Mouse (Mus musculus): Measurements from ENCODE around the gene Dirc2. TPM values are rescaled to one million over a fixed set of nuclear protein-coding genes. Genes with fewer than 3 reads are reported as not detected.

The Dirc2 gene
- polyA plus RNA-seq, 2 experiments, result 4.9 to 5.9 TPM

GRCm38 (mm10) chr16:35763590-35764296, 5.4 kb downstream of the Dirc2 start:
- Histone ChIP-seq H3K4me3 (ENCODE audit: insufficient read depth in 1 of 2, low read depth in 2 of 2, low read length in 2 of 2) (peak overlapping the region; percentile 24 to 35; a peak in 3 of 4 replicates), H3K4me1 (replicated peaks; ENCODE audit: control insufficient read depth in 2 of 2, insufficient read depth in 2 of 2, low read length in 1 of 2) (peaks cover 23 to 40% of the 10 kb centered on the region in 2 experiments), H3K27ac (peak overlapping the region; percentile 89), H3K4me2 (ENCODE audit: low read depth) (peak overlapping the region; percentile 70), H3K9me3 (ENCODE audit: control insufficient read depth, low read length) (no peaks in the 10 kb centered on the region), H3K27me3 (ENCODE audit: control insufficient read depth, insufficient read depth, low read length) (no peaks in the 10 kb centered on the region), H3K9ac (replicated peaks) (peak overlapping the region; percentile 14), H3K36me3 (replicated peaks; ENCODE audit: control insufficient read depth, insufficient read depth, low read depth) (no peaks in the 10 kb centered on the region)
- 10% methylated on average over 11 of the region's 11 CpGs for WGBS (ENCODE audit: insufficient replicate concordance)
- ATAC-seq (ENCODE audit: insufficient read depth) (peak; percentile 89), DNase-seq (ENCODE audit: low read depth in 3 of 3, low spot score in 3 of 3) (peak; percentile 81 to 87 (median 85))
- peak; percentile 88 for TF ChIP-seq EP300 (IDR thresholded peaks at IDR 0.05; ENCODE audit: low read depth)
- no peak for TF ChIP-seq CTCF (IDR thresholded peaks at IDR 0.05; ENCODE audit: low read depth)

GRCm38 (mm10) chr16:35759401-35759800, 9.8 kb downstream of the Dirc2 start:
- H3K9ac ChIP-seq (replicated peaks), result no peak overlapping the region
- ATAC-seq (ENCODE audit: insufficient read depth), result no peak
- no peaks in the 10 kb centered on the region for H3K27me3 ChIP-seq (ENCODE audit: control insufficient read depth, insufficient read depth, low read length)
- no peaks in the 10 kb centered on the region for H3K9me3 ChIP-seq (ENCODE audit: control insufficient read depth, low read length)
- no peak for TF ChIP-seq EP300 (IDR thresholded peaks at IDR 0.05; ENCODE audit: low read depth)
- no peak for TF ChIP-seq CTCF (IDR thresholded peaks at IDR 0.05; ENCODE audit: low read depth)
- no peak overlapping the region for H3K4me3 ChIP-seq (ENCODE audit: insufficient read depth in 1 of 2, low read depth in 2 of 2, low read length in 2 of 2)
- no peak overlapping the region for H3K4me2 ChIP-seq (ENCODE audit: low read depth)
- no peaks in the 10 kb centered on the region for H3K36me3 ChIP-seq (replicated peaks; ENCODE audit: control insufficient read depth, insufficient read depth, low read depth)
- H3K4me1 ChIP-seq (replicated peaks; ENCODE audit: control insufficient read depth in 2 of 2, insufficient read depth in 2 of 2, low read length in 1 of 2), result peaks cover 29 to 32% of the 10 kb centered on the region in 2 experiments
- WGBS (ENCODE audit: insufficient replicate concordance), result 52% methylated on average over 5 of the region's 5 CpGs
- no peak overlapping the region for H3K27ac ChIP-seq
- DNase-seq (ENCODE audit: low read depth in 3 of 3, low spot score in 3 of 3), result no peak

- 62% methylated on average over 9 of the region's 9 CpGs for WGBS (ENCODE audit: insufficient replicate concordance)
- Histone ChIP-seq H3K9ac (replicated peaks) (no peak overlapping the region), H3K4me2 (ENCODE audit: low read depth) (no peak overlapping the region), H3K27me3 (ENCODE audit: control insufficient read depth, insufficient read depth, low read length) (no peaks in the 10 kb centered on the region), H3K36me3 (replicated peaks; ENCODE audit: control insufficient read depth, insufficient read depth, low read depth) (no peaks in the 10 kb centered on the region), H3K4me1 (replicated peaks; ENCODE audit: control insufficient read depth in 2 of 2, insufficient read depth in 2 of 2, low read length in 1 of 2) (peaks cover 17 to 18% of the 10 kb centered on the region in 2 experiments), H3K4me3 (ENCODE audit: insufficient read depth in 1 of 2, low read depth in 2 of 2, low read length in 2 of 2) (no peak overlapping the region), H3K27ac (no peak overlapping the region), H3K9me3 (ENCODE audit: control insufficient read depth, low read length) (no peaks in the 10 kb centered on the region)
- no peak for TF ChIP-seq CTCF (IDR thresholded peaks at IDR 0.05; ENCODE audit: low read depth)
- no peak for TF ChIP-seq EP300 (IDR thresholded peaks at IDR 0.05; ENCODE audit: low read depth)
- DNase-seq (ENCODE audit: low read depth in 3 of 3, low spot score in 3 of 3) (no peak), ATAC-seq (ENCODE audit: insufficient read depth) (peak; percentile 33; the same call in 1 of the 2 replicates)
Measured at GRCm38 (mm10) chr16:35756697-35757096, 12.5 kb downstream of the Dirc2 start.

- Histone ChIP-seq H3K4me3 (ENCODE audit: insufficient read depth in 1 of 2, low read depth in 2 of 2, low read length in 2 of 2) (no peak overlapping the region; a peak in 1 of 4 replicates), H3K4me2 (ENCODE audit: low read depth) (peak overlapping the region; percentile 48), H3K27ac (peak overlapping the region; percentile 44), H3K9ac (replicated peaks) (no peak overlapping the region), H3K27me3 (ENCODE audit: control insufficient read depth, insufficient read depth, low read length) (no peaks in the 10 kb centered on the region), H3K4me1 (replicated peaks; ENCODE audit: control insufficient read depth in 2 of 2, insufficient read depth in 2 of 2, low read length in 1 of 2) (peaks cover 17 to 18% of the 10 kb centered on the region in 2 experiments), H3K36me3 (replicated peaks; ENCODE audit: control insufficient read depth, insufficient read depth, low read depth) (no peaks in the 10 kb centered on the region), H3K9me3 (ENCODE audit: control insufficient read depth, low read length) (no peaks in the 10 kb centered on the region)
- WGBS (ENCODE audit: insufficient replicate concordance), result 56% methylated on average over 6 of the region's 6 CpGs
- ATAC-seq (ENCODE audit: insufficient read depth), result peak; percentile 71
- no peak for TF ChIP-seq CTCF (IDR thresholded peaks at IDR 0.05; ENCODE audit: low read depth)
- no peak for TF ChIP-seq EP300 (IDR thresholded peaks at IDR 0.05; ENCODE audit: low read depth)
- no peak for DNase-seq (ENCODE audit: low read depth in 3 of 3, low spot score in 3 of 3)
Measured at GRCm38 (mm10) chr16:35755502-35756334, 13.4 kb downstream of the Dirc2 start.

GRCm38 (mm10) chr16:35753926-35754325, 15.2 kb downstream of the Dirc2 start:
- Histone ChIP-seq H3K4me2 (ENCODE audit: low read depth) (no peak overlapping the region), H3K4me3 (ENCODE audit: insufficient read depth in 1 of 2, low read depth in 2 of 2, low read length in 2 of 2) (no peak overlapping the region), H3K9ac (replicated peaks) (no peak overlapping the region), H3K4me1 (replicated peaks; ENCODE audit: control insufficient read depth in 2 of 2, insufficient read depth in 2 of 2, low read length in 1 of 2) (peaks cover 15% of the 10 kb centered on the region in 2 experiments), H3K27ac (no peak overlapping the region), H3K27me3 (ENCODE audit: control insufficient read depth, insufficient read depth, low read length) (no peaks in the 10 kb centered on the region), H3K9me3 (ENCODE audit: control insufficient read depth, low read length) (no peaks in the 10 kb centered on the region), H3K36me3 (replicated peaks; ENCODE audit: control insufficient read depth, insufficient read depth, low read depth) (no peaks in the 10 kb centered on the region; the same call in 1 of the 2 replicates)
- WGBS (ENCODE audit: insufficient replicate concordance), result 81% methylated on average over 5 of the region's 5 CpGs
- ATAC-seq (ENCODE audit: insufficient read depth) (no peak), DNase-seq (ENCODE audit: low read depth in 3 of 3, low spot score in 3 of 3) (no peak)
- TF ChIP-seq EP300 (IDR thresholded peaks at IDR 0.05; ENCODE audit: low read depth), result no peak
- no peak for TF ChIP-seq CTCF (IDR thresholded peaks at IDR 0.05; ENCODE audit: low read depth)
